In genomic region chr6:134043545-134043944, GRCm38 (mm10) we compare ENCODE assay signal across 10 mouse cellular contexts. TPM values are rescaled to one million over a fixed set of nuclear protein-coding genes. Genes with fewer than 3 reads are reported as not detected.
A peak's percentile ranks its signal among the peaks of the same experiment; 100 is the strongest.
DNase-seq lines count a peak whose midpoint lies in the region; ATAC-seq and TF ChIP-seq lines count a peak whose summit lies in the region.
"Had no signal": no experiment of that assay in that cellular context is flagged by ENCODE, and none has a peak within 500 bp of the region (broad histone marks: within the 10 kb centered on the region; RNA-seq: fewer than 3 reads in every experiment).

No protein-coding gene starts in this region.

- intact Hi-C loops in left cerebral cortex, postnatal 25 days (cut with DNase I), result no loop called here

- no peak overlapping the region for H3K9ac ChIP-seq in liver, embryonic 11.5 days (ENCODE audit: low read depth, low read length)
- H3K9ac ChIP-seq in liver, embryonic 12.5 days, result no peak overlapping the region
- H3K9ac ChIP-seq in intestine, postnatal 0 days (ENCODE audit: low read depth, low read length), result no peak overlapping the region
- H3K9ac ChIP-seq: forebrain, embryonic 13.5 days; midbrain, embryonic 12.5 days had no signal

- H3K4me3 ChIP-seq in liver, embryonic 11.5 days (ENCODE audit: low read depth, low read length), result no peak overlapping the region
- H3K4me3 ChIP-seq in liver, embryonic 12.5 days, result no peak overlapping the region
- H3K4me3 ChIP-seq in brown adipose tissue, adult 24 weeks (ENCODE audit: insufficient read depth, low read depth, low read length), result no peak overlapping the region
- H3K4me3 ChIP-seq in intestine, postnatal 0 days (ENCODE audit: low read depth, low read length), result no peak overlapping the region
- H3K4me3 ChIP-seq: forebrain, embryonic 13.5 days; midbrain, embryonic 12.5 days had no signal

- DNase-seq in liver, embryonic 11.5 days (ENCODE audit: low spot score), result no peak
- peak; percentile 85 for DNase-seq in mesoderm, embryonic 11.5 days (ENCODE audit: low read depth, low spot score)
- DNase-seq in left cerebral cortex, postnatal 25 days (ENCODE audit: low spot score in 2 of 2), result no peak
- DNase-seq: gastrocnemius, postnatal 36 days had no signal

- peak overlapping the region; percentile 31 for H3K4me2 ChIP-seq in liver, embryonic 11.5 days
- no peak overlapping the region for H3K4me2 ChIP-seq in liver, embryonic 12.5 days
- H3K4me2 ChIP-seq in intestine, postnatal 0 days (replicated peaks; ENCODE audit: low read depth), result 0 out of 2 replicates have a peak overlapping the region, but pooled peaks have one; percentile 3
- H3K4me2 ChIP-seq: forebrain, embryonic 13.5 days; midbrain, embryonic 12.5 days had no signal

- H3K27ac ChIP-seq in liver, embryonic 11.5 days (ENCODE audit: low read depth, low read length), result peak overlapping the region; percentile 48
- no peak overlapping the region for H3K27ac ChIP-seq in liver, embryonic 12.5 days
- peak overlapping the region; percentile 21 for H3K27ac ChIP-seq in brown adipose tissue, adult 24 weeks (replicated peaks; ENCODE audit: low read depth, low read length)
- no peak overlapping the region for H3K27ac ChIP-seq in intestine, postnatal 0 days (ENCODE audit: low read depth, low read length)
- H3K27ac ChIP-seq: forebrain, embryonic 13.5 days; midbrain, embryonic 12.5 days had no signal

- WGBS in liver, embryonic 11.5 days, result 34% methylated on average over 7 of the region's 7 CpGs
- WGBS in liver, embryonic 12.5 days (ENCODE audit: insufficient replicate concordance), result 26% methylated on average over 7 of the region's 7 CpGs
- 29% methylated on average over 7 of the region's 7 CpGs for whole genome bisulfite sequencing in intestine, postnatal 0 days

- H3K36me3 ChIP-seq in liver, embryonic 11.5 days (ENCODE audit: control insufficient read depth, insufficient read depth, low read length), result no peaks in the 10 kb centered on the region
- H3K36me3 ChIP-seq in liver, embryonic 12.5 days, result no peaks in the 10 kb centered on the region
- no peaks in the 10 kb centered on the region for H3K36me3 ChIP-seq in intestine, postnatal 0 days (ENCODE audit: control insufficient read depth, insufficient read depth)
- H3K36me3 ChIP-seq: midbrain, embryonic 12.5 days had no signal

- H3K9me3 ChIP-seq in liver, embryonic 11.5 days (ENCODE audit: control insufficient read depth, low read length), result no peaks in the 10 kb centered on the region
- H3K9me3 ChIP-seq in liver, embryonic 12.5 days (replicated peaks), result no peaks in the 10 kb centered on the region
- no peaks in the 10 kb centered on the region for H3K9me3 ChIP-seq in intestine, postnatal 0 days (ENCODE audit: control insufficient read depth)
- H3K9me3 ChIP-seq: forebrain, embryonic 13.5 days; midbrain, embryonic 12.5 days had no signal

- ATAC-seq in liver, embryonic 11.5 days (replicated peaks; ENCODE audit: low FRiP score), result no peak
- ATAC-seq in liver, embryonic 12.5 days, result no peak
- ATAC-seq in intestine, postnatal 0 days, result no peak
- no peak for ATAC-seq in erythroid progenitor cell, adult 5-6 weeks (replicated peaks; ENCODE audit: low FRiP score, poor library complexity, severe bottlenecking)
- ATAC-seq: forebrain, embryonic 13.5 days had no signal

- peaks cover 63% of the 10 kb centered on the region for H3K4me1 ChIP-seq in liver, embryonic 11.5 days (replicated peaks; ENCODE audit: control insufficient read depth, insufficient read depth, low read length)
- H3K4me1 ChIP-seq in liver, embryonic 12.5 days, result peaks cover 75% of the 10 kb centered on the region
- peaks cover 56% of the 10 kb centered on the region for H3K4me1 ChIP-seq in brown adipose tissue, adult 24 weeks (ENCODE audit: control insufficient read depth, insufficient read depth, insufficient read length, low read length)
- H3K4me1 ChIP-seq in intestine, postnatal 0 days (replicated peaks; ENCODE audit: control insufficient read depth, insufficient read depth, low read length), result peaks cover 21% of the 10 kb centered on the region

- H3K27me3 ChIP-seq in liver, embryonic 11.5 days (replicated peaks; ENCODE audit: control insufficient read depth, insufficient read depth, low read length), result no peaks in the 10 kb centered on the region
- no peaks in the 10 kb centered on the region for H3K27me3 ChIP-seq in liver, embryonic 12.5 days (replicated peaks)
- no peaks in the 10 kb centered on the region for H3K27me3 ChIP-seq in intestine, postnatal 0 days (replicated peaks; ENCODE audit: control insufficient read depth, insufficient read depth, low read length)
- H3K27me3 ChIP-seq: forebrain, embryonic 13.5 days; midbrain, embryonic 12.5 days had no signal

- TF ChIP-seq CTCF in intestine, postnatal 0 days (IDR thresholded peaks at IDR 0.05; ENCODE audit: low read depth), result no peak

RNA-seq across cellular contexts. Expression of gene Etv6, which starts 8.0 kb away (rescaled TPM):
- polyA plus RNA-seq in liver, embryonic 11.5 days (2014; fragmentation: Nextera tagmentation; extraction: Ambion mirVana), result 12.6 and 13.0 TPM in 2 replicates
- polyA plus RNA-seq in liver, embryonic 12.5 days (2016; fragmentation: Nextera tagmentation; extraction: Ambion mirVana), result 6.7 and 7.9 TPM in 2 replicates
- polyA plus RNA-seq in brown adipose tissue, adult 24 weeks (2012; ENCODE audit: insufficient read depth, insufficient read length, missing spikeins), result 8.6 and 10.5 TPM in 2 replicates
- polyA plus RNA-seq in intestine, postnatal 0 days (2015; fragmentation: Nextera tagmentation; extraction: Ambion mirVana), result 7.8 and 9.4 TPM in 2 replicates
- total RNA-seq in left cerebral cortex, postnatal 25 days (2021), result 10 to 100 TPM; 17.9 to 18.2 TPM
- 12.3 and 19.3 TPM in 2 replicates for total RNA-seq in erythroid progenitor cell, adult 5-6 weeks (2015; ENCODE audit: low replicate concordance)
- total RNA-seq in erythroid progenitor cell, adult 5-6 weeks (2017; ENCODE audit: low replicate concordance), result 4.2 and 4.5 TPM in 2 replicates

Comparison
In these comparisons a context has a peak if more than half of its experiments do, and no peak if none do; other contexts are left out.
1. H3K27ac ChIP-seq: peak in liver, embryonic 11.5 days (single experiment) and brown adipose tissue, adult 24 weeks (single experiment); none in liver, embryonic 12.5 days (single experiment) and intestine, postnatal 0 days (single experiment).